Mouse (Mus musculus) neural tube, embryonic 11.5 days (tissue): ENCODE data around the gene Prnd. TPM values are rescaled to one million over a fixed set of nuclear protein-coding genes. Genes with fewer than 3 reads are reported as not detected.

Experiments
- ATAC-seq: fragments of 200-750 bp; cut with Nextera tagmentation; 2 replicates; pipeline ENCODE4 v1.8.0; 2017; ENCODE audit warnings: moderate number of reproducible peaks, mild to moderate bottlenecking, moderate TSS enrichment, moderate library complexity; ENCODE audit not compliant: insufficient read depth, low FRiP score, low TSS enrichment
- DNase-seq: peaks from one replicate; pipeline ENCODE4 v3.0.0-alpha.2; 2015; ENCODE audit warnings: low spot score
- H3K27ac ChIP-seq: fragments of 300-500 bp; sonication (generic); 2 replicates; pipeline ENCODE4 v1.5.1; 2014; ENCODE audit warnings: low read depth, mild to moderate bottlenecking, low read length
- H3K27me3 ChIP-seq: fragments of 300-500 bp; sonication (generic); 2 replicates; pipeline ENCODE4 v1.6.1; 2014; ENCODE audit warnings: mild to moderate bottlenecking, low read length, mixed read lengths; ENCODE audit not compliant: control insufficient read depth, insufficient read depth
- H3K36me3 ChIP-seq: fragments of 300-500 bp; sonication (generic); 2 replicates; pipeline ENCODE4 v1.6.1; 2014; ENCODE audit warnings: mild to moderate bottlenecking, low read length, moderate library complexity, mixed read lengths; ENCODE audit not compliant: control insufficient read depth, insufficient read depth
- H3K4me1 ChIP-seq: fragments of 300-500 bp; sonication (generic); 2 replicates; pipeline ENCODE4 v1.6.1; 2014; ENCODE audit warnings: low read length, mixed read lengths; ENCODE audit not compliant: control insufficient read depth, insufficient read depth
- H3K4me2 ChIP-seq: fragments of 300-500 bp; sonication (generic); 2 replicates; pipeline ENCODE4 v1.6.1; 2014; ENCODE audit warnings: low read depth, mild to moderate bottlenecking, moderate library complexity
- H3K4me3 ChIP-seq: fragments of 300-500 bp; sonication (generic); 2 replicates; pipeline ENCODE4 v1.5.1; 2014; ENCODE audit warnings: low read depth, low read length
- H3K9ac ChIP-seq: fragments of 300-500 bp; sonication (generic); 2 replicates; pipeline ENCODE4 v1.6.1; 2014; ENCODE audit warnings: mild to moderate bottlenecking, low read length
- H3K9me3 ChIP-seq: fragments of 300-500 bp; sonication (generic); 2 replicates; pipeline ENCODE4 v1.6.1; 2016; ENCODE audit warnings: low read length; ENCODE audit not compliant: control insufficient read depth
- WGBS: fragments of 180-500 bp; shearing (Covaris S2); extraction: QIAGEN DNeasy Blood & Tissue Kit; methylation state at CpG from one replicate; pipeline ENCODE4 v1.1.7; 2014; 5-methylcytosine and 5-hydroxymethylcytosine counted together
- polyA plus RNA-seq: library from polyadenylated mRNA; unstranded; fragments of >200 nt; fragmentation: Nextera tagmentation; extraction: Ambion mirVana; gene quantifications from 2 replicates; pipeline ENCODE4 v1.2.1, GENCODE M21; 2014

Prnd gene
- polyA plus RNA-seq, 1 experiment from 2014 or later = 8.5 TPM

DNA sequence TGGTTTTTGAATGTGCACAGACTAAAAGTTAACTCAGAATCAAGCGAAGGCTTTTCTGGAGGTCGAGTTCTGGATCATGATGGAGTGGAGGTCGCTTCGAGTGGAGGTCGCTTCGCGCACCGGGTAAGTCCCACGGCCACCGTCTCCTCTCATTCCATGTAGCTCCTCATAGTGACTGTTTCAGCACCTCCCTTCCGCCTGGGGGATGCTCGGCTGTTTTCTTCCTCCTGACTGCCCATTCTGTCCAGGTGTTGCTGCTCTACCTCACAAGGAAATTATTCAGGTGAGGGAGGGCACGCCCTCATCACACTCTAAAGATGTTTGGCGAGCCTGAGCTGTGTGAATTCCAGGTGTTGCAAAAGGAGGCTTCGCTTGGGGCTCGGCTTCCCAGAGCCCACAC is 4.3 kb upstream of the Prnd start:
- ATAC-seq (no peak), DNase-seq (no peak)
- H3K27me3 ChIP-seq = no peaks in the 10 kb centered on the region; the same call in 1 of the 2 replicates
- H3K27ac ChIP-seq = no peak overlapping the region
- WGBS = 90% methylated on average over 16 of the region's 16 CpGs
- H3K4me2 ChIP-seq = no peak overlapping the region
- no peaks in the 10 kb centered on the region for H3K9me3 ChIP-seq
- H3K9ac ChIP-seq = no peak overlapping the region
- H3K36me3 ChIP-seq = no peaks in the 10 kb centered on the region
- no peaks in the 10 kb centered on the region for H3K4me1 ChIP-seq
- H3K4me3 ChIP-seq = no peak overlapping the region

DNA sequence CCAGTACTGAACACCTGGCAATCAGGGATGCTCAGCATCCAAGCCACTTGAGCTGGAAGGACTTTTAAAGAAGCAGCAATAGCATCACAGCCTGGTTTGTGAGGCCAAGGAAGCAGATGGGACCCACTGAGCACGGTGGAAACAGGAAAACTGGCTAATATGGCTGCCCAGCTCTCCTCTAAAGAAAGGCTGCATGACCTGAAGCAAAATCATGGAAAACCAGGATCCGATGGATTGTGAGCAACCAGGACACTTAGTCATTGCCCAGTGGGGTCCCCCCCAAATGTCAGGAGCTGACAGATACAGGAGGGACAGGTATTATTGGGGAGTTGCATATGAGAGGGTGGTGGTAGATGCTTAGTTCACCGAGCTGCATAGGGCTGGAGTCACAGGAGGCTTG is 2.5 kb upstream of the Prnd start:
- H3K4me1 ChIP-seq = no peaks in the 10 kb centered on the region
- H3K36me3 ChIP-seq = no peaks in the 10 kb centered on the region
- no peak overlapping the region for H3K27ac ChIP-seq
- H3K9ac ChIP-seq = no peak overlapping the region
- no peak overlapping the region for H3K4me3 ChIP-seq
- no peak overlapping the region for H3K4me2 ChIP-seq
- H3K27me3 ChIP-seq = peaks cover 11% of the 10 kb centered on the region
- WGBS = 81% methylated on average over 3 of the region's 3 CpGs
- no peaks in the 10 kb centered on the region for H3K9me3 ChIP-seq
- no peak for ATAC-seq
- DNase-seq = no peak

DNA sequence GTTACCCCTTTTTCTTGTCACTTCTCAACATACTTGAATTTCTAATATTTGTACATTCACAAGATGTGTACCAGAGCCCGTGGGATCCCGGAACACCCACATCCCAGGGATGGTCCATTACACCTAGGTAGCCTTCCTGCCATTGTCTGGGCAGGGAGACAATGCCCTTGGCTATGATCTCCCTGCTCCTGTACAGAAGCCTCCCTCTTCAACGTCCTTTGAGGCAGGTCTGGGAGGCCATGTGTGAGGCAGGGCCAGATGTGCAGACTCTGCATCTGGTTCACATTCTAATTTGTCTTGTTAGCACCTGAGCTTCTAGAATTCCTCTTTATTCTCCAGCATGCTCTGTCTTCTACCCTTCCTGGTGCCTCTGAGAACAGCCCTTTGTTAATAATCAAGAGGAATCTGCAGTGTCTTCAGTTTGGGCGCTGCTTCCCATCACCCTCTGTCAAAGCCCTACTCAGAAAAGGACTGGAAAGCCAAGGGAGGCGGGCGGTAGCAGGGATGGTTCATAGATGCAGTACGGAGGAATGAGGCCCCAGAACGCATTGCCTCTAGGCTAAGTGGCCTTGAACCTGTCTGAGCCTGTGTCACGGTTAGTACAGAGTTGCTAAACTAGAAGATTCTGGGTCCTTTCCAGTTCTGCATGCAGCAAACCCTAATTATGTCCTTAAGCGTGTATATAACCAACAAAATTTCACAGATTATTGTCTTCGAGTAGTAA is 1.6 kb upstream of the Prnd start:
- WGBS = 77% methylated on average over 11 of the region's 11 CpGs
- DNase-seq = no peak
- H3K36me3 ChIP-seq = no peaks in the 10 kb centered on the region

DNA sequence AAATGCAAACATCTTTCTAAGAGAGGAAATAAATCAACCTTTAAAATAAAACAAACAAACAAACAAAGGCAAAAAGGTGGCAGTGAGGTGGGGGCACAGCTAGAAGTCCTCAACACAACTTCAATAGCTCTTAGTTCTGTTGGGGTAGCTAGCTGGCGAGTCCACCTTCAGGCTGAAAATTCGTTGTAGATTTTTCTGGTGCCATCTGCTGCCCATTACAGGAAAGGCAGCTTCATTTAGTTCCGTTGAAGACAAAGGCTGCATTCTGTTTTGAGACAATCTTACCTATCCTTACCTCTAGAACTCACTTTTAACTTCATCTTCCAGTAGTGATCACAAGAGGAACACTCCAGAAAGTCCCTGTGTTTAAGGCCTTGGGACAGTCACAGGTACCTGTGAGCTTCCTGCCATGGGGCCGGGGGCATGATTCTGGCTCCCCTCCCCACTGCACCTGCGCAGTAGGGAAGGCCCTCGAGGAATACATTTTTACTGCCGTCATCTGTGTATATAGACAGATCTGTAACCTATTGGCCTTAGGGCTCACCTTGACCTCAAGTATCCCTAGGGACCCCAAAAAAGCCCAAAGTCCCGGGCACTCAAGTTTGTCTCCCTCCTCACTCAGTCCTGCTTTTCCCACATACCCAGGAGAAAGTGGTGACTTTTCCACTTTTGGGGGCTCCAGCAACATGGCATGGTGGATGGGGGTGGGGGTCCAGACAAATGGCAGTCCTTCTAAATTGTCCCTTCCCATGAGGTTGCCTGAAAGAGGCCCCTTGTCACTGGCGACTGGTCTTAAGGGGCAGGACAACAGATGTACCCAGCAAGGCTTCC is 679 bp upstream of the Prnd start:
- peaks cover 21% of the 10 kb centered on the region for H3K27me3 ChIP-seq
- DNase-seq (peak; percentile 52), ATAC-seq (no peak; the same call in 1 of the 2 replicates)

More for the DNA sequence above, 1.6 kb upstream of the Prnd start:
- Histone ChIP-seq H3K27ac (no peak overlapping the region), H3K4me2 (no peak overlapping the region), H3K9me3 (no peaks in the 10 kb centered on the region), H3K27me3 (peaks cover 17% of the 10 kb centered on the region), H3K4me3 (no peak overlapping the region), H3K4me1 (no peaks in the 10 kb centered on the region), H3K9ac (no peak overlapping the region)
- no peak for ATAC-seq

GRCm38 (mm10) chr2:131952456-131952855 is 1.8 kb downstream of the Prnd start:
- H3K9me3 ChIP-seq = no peaks in the 10 kb centered on the region
- no peak overlapping the region for H3K4me2 ChIP-seq
- ATAC-seq = no peak
- H3K27me3 ChIP-seq = peaks cover 21% of the 10 kb centered on the region
- H3K36me3 ChIP-seq = no peaks in the 10 kb centered on the region
- H3K27ac ChIP-seq = no peak overlapping the region
- H3K9ac ChIP-seq = no peak overlapping the region
- H3K4me1 ChIP-seq = no peaks in the 10 kb centered on the region
- WGBS = 65% methylated on average over 2 of the region's 2 CpGs
- no peak for DNase-seq
- no peak overlapping the region for H3K4me3 ChIP-seq

More for the DNA sequence above, 679 bp upstream of the Prnd start:
- Histone ChIP-seq H3K27ac (no peak overlapping the region), H3K4me3 (no peak overlapping the region), H3K9ac (no peak overlapping the region), H3K9me3 (no peaks in the 10 kb centered on the region), H3K4me1 (no peaks in the 10 kb centered on the region), H3K36me3 (no peaks in the 10 kb centered on the region), H3K4me2 (no peak overlapping the region)
- WGBS = 50% methylated on average over 9 of the region's 9 CpGs

GRCm38 (mm10) chr2:131952961-131953538 is 2.4 kb downstream of the Prnd start:
- Histone ChIP-seq H3K27me3 (peaks cover 21% of the 10 kb centered on the region), H3K27ac (no peak overlapping the region), H3K4me3 (no peak overlapping the region), H3K9ac (no peak overlapping the region), H3K36me3 (no peaks in the 10 kb centered on the region), H3K4me1 (no peaks in the 10 kb centered on the region), H3K4me2 (peak overlapping the region; percentile 24), H3K9me3 (no peaks in the 10 kb centered on the region)
- ATAC-seq = no peak
- 13% methylated on average over 29 of the region's 29 CpGs for WGBS
- DNase-seq = no peak

DNA sequence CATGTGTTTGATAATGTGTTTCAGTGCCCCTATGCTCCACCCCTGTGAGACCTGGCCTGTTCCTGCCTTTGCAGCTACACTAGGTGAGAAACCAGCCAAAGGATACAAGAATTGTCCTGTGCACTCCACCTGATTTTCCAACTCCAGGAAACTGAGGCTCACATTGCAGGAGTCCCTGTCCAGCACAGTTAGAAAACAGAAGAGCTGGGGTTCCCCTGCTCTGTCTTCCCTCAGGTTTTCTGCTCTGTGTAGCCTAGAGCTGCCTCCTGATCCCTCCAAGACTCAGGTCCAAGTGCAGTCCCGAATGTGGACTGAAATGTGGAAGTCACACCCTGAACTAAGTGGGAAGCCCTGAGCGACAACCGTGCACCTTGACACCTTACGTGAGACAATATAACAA is 3.0 kb downstream of the Prnd start:
- peaks cover 21% of the 10 kb centered on the region for H3K27me3 ChIP-seq
- 90% methylated on average over 4 of the region's 4 CpGs for WGBS

GRCm38 (mm10) chr2:131954835-131955234 is 4.2 kb downstream of the Prnd start:
- ATAC-seq (0 out of 2 replicates have a peak, but pooled peaks have one; percentile 24), DNase-seq (no peak)
- Histone ChIP-seq H3K9me3 (no peaks in the 10 kb centered on the region), H3K27ac (no peak overlapping the region), H3K36me3 (no peaks in the 10 kb centered on the region), H3K9ac (no peak overlapping the region), H3K4me2 (peak overlapping the region; percentile 52), H3K4me1 (no peaks in the 10 kb centered on the region), H3K27me3 (peaks cover 21% of the 10 kb centered on the region), H3K4me3 (no peak overlapping the region)
- WGBS = 58% methylated on average over 9 of the region's 9 CpGs

More for the DNA sequence above, 3.0 kb downstream of the Prnd start:
- Histone ChIP-seq H3K4me2 (peak overlapping the region; percentile 24; the same call in 1 of the 2 replicates), H3K27ac (no peak overlapping the region), H3K9ac (no peak overlapping the region), H3K36me3 (no peaks in the 10 kb centered on the region), H3K4me3 (no peak overlapping the region), H3K9me3 (no peaks in the 10 kb centered on the region), H3K4me1 (no peaks in the 10 kb centered on the region)
- DNase-seq = no peak
- ATAC-seq = no peak
